Mouse (Mus musculus) cerebellum, postnatal 4 days (tissue): Measurements from ENCODE around the gene Nisch.
A peak's percentile ranks its signal among the peaks of the same experiment; 100 is the strongest.

Source experiments
- DNase-seq, 2 experiments: peaks; one replicate each; pipeline ENCODE4 v3.0.0; 2022; ENCODE audit warnings: low spot score in 2 of 2, mixed read lengths in 1 of 2

Gene Nisch

GRCm38 (mm10) chr14:31215157-31216002 is 1.4 kb downstream of the Nisch start:
- DNase-seq = peak; percentile 42 to 81

DNA sequence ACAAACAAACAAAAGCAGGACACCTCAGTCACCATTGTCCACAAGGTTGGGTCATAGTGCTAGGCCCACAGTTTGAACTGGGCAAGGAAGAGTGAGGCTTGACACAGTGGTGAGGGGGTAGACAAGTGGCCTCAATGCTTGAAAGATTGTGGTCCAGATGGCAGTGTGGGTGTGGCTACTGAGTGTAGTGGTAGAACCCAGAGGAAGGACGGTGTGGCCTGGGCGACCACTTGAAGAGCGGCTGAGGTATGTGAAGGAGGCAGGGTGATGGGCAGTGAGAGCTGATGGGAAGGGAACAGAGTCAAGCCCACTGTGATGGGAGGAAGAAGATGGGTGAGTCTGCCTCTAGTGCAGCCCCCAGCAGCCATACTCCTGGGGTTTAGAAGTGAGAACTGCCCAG is 2.1 kb downstream of the Nisch start:
- no peak for DNase-seq

DNA sequence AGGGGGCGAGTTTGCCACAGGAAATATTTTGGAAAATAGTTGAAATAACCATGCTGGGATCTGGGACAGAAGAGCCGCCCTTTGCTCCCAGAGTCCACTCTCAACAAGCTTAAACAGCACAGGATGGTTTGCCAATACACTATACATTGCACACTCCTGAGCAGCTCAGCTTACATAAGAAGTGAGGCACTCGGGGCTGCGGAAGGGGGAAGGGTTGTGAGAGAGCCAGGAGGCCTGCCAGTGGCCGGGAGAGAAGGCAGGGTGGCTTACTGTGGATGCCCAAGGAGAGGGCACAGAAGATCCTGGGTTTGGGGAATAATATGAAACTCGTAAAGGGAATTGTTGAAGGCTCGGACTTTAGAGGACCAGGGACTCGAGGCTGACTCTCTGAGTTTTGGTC is 2.9 kb downstream of the Nisch start:
- no peak for DNase-seq

DNA sequence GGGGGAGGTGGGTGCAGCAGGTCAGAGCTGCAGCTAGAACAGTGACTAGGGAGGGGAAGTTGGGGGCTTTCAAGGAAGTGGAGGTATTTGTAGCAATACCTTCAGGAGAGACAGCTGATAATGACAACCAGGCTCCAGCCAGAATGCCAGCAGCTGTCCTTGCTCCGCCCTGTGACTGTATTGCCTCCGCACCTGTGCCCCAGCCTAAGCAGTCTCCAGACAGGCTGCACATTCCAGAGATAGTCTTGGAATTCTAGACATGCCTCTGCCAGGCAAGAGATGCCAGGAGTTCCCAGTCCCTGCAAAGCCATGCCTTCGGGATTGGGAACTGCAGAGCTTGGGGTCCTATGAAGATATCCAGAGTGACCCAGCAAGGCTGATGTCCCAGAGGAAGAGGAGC is 4.2 kb downstream of the Nisch start:
- no peak for DNase-seq

DNA sequence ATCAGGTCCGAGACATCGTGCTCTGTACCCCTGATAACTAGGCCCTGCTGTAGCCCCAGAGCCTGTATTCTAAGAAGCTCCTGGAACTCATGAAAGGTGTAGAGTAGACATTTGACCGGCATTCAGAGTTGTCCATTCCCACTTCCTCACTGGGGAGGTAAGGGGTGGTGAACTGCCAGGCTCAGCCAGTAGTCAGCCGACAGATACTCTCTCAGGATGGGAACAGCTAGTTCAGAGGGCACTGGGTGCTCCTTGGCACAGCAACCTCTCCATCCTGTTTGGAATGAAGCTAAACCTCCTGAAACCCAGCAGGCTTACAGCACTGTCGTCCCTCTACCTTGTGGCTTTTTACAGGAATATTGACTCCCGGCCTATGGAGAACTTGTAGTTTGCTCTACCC is 4.9 kb downstream of the Nisch start:
- DNase-seq = no peak

DNA sequence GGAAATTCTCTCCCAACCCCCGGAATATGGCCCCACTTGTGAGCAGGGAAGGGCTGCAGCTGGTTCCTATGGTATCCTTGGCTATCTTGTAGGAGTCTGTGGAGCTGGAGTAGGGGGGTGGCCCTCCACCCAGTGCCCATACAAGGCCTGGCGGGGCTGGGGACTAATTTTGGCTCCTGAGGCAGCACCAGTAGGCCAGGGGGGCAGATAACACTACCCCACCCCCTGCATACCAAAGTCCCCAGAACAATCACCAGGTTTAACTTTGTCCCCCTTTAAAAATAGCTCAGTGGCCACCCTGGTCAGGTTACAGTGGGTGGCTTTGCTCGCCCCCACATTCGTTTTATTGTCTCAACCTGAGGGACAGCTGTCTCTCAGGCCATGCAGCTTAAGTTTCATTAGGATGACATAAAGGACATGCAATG is 7.6 kb downstream of the Nisch start:
- DNase-seq = no peak

DNA sequence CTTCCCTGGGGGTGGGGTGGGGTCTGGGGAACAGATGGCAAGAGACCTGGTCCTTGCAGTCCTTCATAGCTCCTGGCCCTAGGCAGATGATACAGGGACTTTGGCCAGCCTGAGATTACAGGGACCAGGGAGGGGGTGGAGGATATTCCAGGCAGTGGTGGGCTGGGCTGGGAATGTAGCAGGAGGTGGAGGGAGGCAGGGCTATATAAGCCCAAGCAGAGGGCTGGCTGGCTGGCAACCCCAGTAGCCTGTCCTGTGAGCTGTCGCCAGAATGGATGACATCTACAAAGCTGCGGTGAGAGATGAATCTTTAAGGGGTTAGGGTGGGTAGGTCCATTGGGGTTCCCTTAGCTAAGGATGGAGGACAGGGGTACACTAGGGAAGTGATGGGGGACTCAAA is 8.7 kb downstream of the Nisch start, which contains the start of gene Tnnc1:
Gene Tnnc1, plus strand, starts transcription at position 229 of the 400 bp plus-strand sequence.
- DNase-seq = no peak

DNA sequence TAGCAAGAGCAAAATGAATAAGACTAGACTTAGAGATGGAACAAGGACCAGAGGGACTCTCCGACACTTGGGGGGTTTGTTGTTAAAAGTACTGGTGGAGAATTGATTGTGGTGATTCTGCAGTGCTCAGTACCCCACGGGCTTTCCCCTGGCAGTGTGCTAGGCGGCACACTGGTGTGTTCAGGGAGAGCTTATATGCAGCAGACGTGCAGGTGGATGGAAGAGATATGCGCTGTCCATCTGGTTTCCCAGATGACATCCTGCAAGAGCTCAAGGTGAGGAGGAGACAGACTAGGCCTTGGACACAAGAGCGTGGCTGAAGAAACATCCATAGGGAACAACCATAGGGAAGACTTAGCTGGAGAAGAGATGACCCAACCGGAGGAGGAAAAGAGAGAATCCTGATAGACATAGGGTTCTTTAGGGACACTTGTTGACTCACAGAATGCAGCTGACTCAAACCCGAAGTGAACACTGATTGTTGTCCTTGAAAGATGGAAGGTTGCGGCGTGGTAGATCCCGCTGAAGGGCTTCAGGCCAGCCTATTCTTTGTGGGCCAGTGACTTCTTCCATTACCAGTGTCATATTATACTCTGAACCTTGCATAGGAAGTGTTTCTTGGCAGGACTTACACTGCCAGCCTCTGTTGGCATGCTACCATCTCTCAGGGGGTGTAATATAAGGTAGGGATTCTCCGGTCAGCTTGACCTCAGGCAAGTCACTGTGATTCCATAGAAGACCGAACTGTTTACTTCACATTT is 9.5 kb downstream of the Nisch start:
- DNase-seq = no peak

DNA sequence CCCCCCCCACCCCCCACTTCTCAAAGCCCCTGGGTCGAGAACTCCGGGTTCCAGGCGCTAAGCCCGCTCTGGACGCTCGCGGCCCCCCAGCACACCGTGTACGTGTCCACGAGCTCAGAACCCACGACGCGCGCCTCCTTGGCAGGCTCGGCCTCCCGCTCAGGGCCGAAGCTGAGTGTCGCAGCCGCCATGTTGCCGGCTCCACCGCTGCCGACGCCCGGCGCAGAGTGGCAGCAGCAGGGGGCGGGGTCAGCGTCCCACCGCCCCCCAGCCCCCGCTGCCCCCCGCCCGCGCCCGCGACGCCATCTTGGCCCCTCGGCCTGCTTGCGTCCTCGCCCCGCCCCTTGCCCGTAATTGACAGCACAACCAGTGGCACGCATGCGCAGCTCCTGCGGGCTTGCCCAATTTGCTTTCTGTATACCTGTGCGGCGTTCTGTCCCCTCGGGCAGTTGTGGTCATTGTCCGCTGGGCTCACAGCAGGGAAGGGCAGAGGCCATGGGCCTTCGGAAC is 10.2 kb downstream of the Nisch start:
- DNase-seq = peak; percentile 85 to 95

- peak in 1 of 2 experiments; percentile 53 for DNase-seq
These were observed 10.9 kb downstream of the Nisch start for GRCm38 (mm10) chr14:31205562-31206467.

DNA sequence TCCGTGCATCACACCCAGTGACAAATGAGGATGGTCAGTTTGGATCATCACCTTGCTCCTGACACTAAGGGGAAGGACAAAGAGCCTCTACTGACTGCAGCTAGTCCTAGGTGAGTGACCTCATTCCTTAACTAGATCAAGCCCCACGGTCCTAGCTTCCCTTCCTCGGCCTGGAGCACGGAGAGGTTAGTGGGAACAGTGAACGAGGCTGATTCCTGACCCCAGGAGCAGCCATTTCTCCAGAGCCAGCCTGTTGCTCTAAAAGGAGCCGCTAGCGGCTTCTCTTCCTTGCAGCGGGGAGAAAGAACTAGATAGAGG is 11.5 kb downstream of the Nisch start:
- no peak for DNase-seq

GRCm38 (mm10) chr14:31204844-31205243 is 11.9 kb downstream of the Nisch start:
- no peak for DNase-seq

DNA sequence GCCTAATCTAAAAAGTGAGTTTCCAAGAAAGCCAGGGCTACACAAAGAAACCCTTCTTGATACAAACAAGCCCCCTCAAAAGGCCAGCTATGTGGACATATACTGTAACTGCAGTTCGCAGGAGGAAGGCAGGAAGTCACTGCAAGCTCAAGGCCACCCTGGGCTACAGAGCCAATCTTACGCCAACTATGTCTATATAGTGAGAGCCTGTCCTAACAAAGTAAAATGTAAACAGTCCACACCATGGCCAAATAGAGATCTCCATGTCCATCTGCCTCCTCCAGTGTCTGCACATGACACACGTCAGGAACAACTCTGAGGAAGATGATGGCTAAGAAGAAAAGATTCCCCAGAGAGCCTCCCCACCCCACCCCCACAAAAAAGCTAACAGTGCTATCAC is 16.7 kb downstream of the Nisch start:
- DNase-seq = no peak

DNA sequence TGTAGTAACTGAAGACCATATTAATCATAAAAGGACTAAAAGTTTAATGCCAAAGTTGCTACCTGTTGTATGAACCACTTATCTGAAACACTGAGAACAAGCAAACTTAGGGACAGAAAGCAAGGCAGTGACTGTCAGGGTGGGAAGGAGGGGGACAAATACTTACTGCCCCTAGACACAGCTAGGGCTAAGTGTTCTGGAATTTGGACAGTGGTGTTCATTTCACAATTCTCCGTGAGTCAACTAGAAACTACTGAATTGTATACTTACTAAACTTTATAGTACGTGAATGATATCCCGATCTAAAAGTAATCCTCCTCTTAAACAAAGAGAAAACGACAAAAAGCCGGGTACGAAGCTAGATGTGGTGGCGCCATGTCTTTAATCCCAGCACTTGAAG is 17.1 kb downstream of the Nisch start:
- no peak for DNase-seq

- no peak for DNase-seq
These were observed 18.9 kb downstream of the Nisch start for GRCm38 (mm10) chr14:31197547-31198516.

- no peak for DNase-seq
These were observed 20.8 kb downstream of the Nisch start for GRCm38 (mm10) chr14:31195968-31196367.

DNA sequence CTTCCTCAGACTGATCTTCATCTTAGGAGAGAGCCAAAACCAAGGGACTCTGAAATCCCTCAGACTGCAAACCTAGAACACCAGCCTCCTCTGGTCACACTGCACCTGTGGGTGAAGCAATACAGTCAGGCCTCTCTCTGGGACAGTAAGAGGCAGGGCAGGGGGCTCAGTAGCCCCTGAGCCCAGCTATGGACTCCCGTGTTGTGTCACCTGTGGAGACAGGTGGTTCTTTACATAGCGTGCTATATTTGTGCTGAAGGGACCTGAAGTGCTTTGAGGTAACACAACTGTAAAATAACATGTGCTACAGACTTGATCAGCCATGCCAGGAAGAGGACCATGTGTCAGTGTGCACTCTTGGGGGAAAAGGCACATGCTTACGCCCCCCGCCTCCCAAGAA is 21.2 kb downstream of the Nisch start:
- no peak for DNase-seq

- no peak for DNase-seq
These were observed 21.7 kb downstream of the Nisch start for GRCm38 (mm10) chr14:31194891-31195513.

DNA sequence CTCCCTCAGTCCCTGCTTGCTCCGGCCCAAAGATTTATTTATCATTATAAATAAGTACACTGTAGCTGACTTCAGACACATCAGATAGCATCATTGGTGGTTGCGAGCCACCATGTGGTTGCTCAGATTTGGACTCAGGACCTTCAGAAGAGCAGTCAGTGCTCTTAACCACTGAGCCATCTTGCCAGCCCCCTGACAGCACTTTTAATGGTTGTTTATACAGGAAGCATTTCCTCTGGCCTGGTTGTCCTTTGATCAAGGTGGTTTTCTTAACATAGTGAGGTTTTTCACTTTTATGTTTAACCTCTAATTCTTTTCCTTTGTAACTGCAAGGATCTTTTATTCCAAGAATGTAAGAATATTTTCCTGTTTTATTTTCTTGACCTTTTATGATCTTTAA is 22.3 kb downstream of the Nisch start:
- no peak for DNase-seq

GRCm38 (mm10) chr14:31193791-31194190 is 23.0 kb downstream of the Nisch start:
- DNase-seq = no peak
